Mouse (Mus musculus) C2C12 (cell line): ENCODE results near the gene Drg1.
A peak's percentile ranks its signal among the peaks of the same experiment; 100 is the strongest.

Experiments used
- CTCF ChIP-seq: IDR thresholded peaks from one replicate; pipeline ENCODE4 v1.5.1; 2011; ENCODE audit not compliant: control insufficient read depth, insufficient read depth, insufficient read length
- FOSL1 ChIP-seq: IDR thresholded peaks from one replicate; pipeline ENCODE4 v1.8.0; 2011; ENCODE audit warnings: mild to moderate bottlenecking, low read length; ENCODE audit not compliant: poor library complexity, insufficient read depth, severe bottlenecking
- MAX ChIP-seq: IDR thresholded peaks from one replicate; pipeline ENCODE4 v1.6.1; 2011; ENCODE audit warnings: mild to moderate bottlenecking, control low read depth
- MYOG ChIP-seq: IDR thresholded peaks from one replicate; pipeline ENCODE4 v1.6.1; 2011; ENCODE audit not compliant: control insufficient read depth, insufficient read length; ENCODE audit errors: extremely low read depth
- USF1 ChIP-seq: IDR thresholded peaks from one replicate; pipeline ENCODE4 v1.6.1; 2011; ENCODE audit warnings: low read depth, mild to moderate bottlenecking, control low read depth, moderate library complexity

DNA sequence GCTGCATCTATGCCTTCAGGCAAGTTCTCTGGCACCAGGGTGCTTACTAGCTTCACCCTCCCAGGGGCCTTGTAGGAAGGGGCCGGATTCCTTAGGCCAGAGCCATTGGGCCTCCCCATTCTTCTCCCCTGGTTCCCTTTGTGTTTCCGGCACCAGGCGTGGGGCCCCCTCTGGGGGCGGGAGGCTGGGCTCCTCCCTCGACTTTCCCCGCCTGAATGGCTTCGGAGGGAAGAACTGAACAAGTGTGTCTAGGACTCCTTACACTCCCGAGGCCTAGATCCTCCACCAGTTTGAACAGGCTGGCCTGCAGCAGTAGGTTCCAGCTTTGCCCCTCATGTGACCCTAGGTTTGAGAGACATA is 25.8 kb upstream of the Drg1 start:
- TF ChIP-seq USF1 (peak; percentile 35), CTCF (no peak), MAX (no peak), MYOG (no peak), FOSL1 (no peak)
